Mouse (Mus musculus): ENCODE data around the gene Cd70.
A peak's percentile ranks its signal among the peaks of the same experiment; 100 is the strongest.
"Not testable (repeated sequence)": the region's sequence is repeated elsewhere in the genome, so short reads cannot be mapped to it uniquely, and the experiment has no call there.

The Cd70 gene

DNA sequence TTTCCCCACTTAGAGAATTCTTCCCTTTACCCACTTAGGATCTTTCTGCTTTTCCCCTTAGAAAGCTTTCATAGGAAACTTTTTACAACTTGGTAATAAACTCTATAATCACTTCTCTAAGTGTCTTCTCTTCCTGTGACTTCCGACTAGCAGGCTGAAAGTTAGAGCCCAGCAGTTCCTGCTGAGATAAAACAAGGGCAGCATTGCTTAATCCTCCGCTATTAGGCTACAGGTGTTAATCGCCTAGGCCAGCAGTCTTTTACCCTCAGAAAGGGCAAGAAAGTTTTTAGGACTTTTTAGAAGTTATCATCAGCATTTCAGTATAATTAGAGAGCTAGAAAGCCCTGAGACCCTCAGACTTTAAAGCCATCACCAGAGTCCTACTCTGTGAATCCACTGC lies 15.6 kb downstream of the Cd70 start:
- not testable (repeated sequence) for DNase-seq

GRCm38 (mm10) chr17:57131793-57132192 lies 17.8 kb downstream of the Cd70 start:
- no peak for DNase-seq

GRCm38 (mm10) chr17:57125853-57126622 lies 23.5 kb downstream of the Cd70 start:
- no peak for DNase-seq

GRCm38 (mm10) chr17:57124792-57125191 lies 24.8 kb downstream of the Cd70 start:
- DNase-seq, result no peak

DNA sequence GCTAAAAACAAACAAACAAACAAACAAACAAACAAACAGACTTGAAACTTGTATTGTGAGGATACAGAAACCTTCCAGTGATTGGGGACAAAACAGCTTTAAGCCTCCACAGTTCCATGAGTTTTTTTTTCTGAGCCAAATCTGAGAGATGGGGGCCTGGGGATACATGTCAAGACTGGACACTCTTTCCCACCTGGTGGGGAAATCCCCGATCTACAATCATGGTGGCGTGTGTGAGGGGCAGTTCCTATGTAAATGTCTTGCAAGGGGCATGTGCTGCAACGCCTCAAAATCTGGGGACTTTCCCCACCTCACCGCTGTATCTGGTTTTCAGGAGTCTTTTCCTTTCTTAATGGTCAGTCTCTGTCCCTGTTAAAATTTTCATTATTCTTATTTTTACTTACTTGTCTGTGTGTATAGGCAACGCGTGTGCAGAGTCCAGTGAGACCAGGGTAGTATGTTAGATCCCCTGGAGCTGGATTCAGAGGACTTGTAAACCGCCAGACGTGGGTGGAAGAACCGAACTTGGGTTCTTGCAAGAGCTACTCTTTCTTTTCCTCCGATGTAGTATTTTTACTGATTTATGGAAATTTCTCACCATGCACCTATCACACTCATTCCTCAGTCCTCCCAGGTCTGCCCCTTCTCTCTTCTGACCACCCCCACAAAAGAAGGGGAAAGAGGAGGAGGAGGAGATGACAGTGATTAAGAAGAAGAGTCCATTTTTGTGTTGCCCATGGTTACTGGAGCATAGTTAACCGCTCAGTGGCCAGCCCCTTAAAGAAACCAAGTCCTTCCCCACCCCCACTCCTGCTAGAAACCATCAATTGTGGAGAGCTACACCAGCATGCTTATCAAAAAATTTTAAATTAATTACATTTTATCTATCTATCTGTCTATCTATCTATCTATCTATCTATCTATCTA lies 26.1 kb downstream of the Cd70 start:
- no peak for DNase-seq

- DNase-seq, result no peak
Measured at GRCm38 (mm10) chr17:57121856-57122255, 27.7 kb downstream of the Cd70 start.

- peak; percentile 21 for DNase-seq
Measured at GRCm38 (mm10) chr17:57118524-57119349, 30.8 kb downstream of the Cd70 start.

DNA sequence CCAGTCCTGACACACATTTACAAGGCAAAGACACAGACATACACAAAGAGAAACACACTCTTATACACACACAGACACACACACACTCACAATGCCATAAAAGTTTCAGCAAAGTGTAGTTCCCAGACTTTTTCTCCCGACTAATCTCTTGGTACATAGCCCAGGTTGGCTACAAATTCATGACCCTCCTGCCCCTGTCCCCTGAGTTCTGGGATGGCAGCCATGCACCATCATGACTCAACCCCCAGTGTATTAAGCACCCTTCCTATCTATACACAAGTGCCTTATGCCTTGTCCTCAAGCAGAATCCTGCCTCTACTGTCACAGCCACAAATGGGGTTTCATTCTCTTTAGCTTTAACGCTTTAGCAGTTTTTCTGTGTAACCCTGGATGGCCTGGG lies 32.8 kb downstream of the Cd70 start:
- no peak for DNase-seq

GRCm38 (mm10) chr17:57112768-57113474 lies 36.7 kb downstream of the Cd70 start:
- no peak for DNase-seq

GRCm38 (mm10) chr17:57110005-57110404 lies 39.6 kb downstream of the Cd70 start:
- no peak for DNase-seq

DNA sequence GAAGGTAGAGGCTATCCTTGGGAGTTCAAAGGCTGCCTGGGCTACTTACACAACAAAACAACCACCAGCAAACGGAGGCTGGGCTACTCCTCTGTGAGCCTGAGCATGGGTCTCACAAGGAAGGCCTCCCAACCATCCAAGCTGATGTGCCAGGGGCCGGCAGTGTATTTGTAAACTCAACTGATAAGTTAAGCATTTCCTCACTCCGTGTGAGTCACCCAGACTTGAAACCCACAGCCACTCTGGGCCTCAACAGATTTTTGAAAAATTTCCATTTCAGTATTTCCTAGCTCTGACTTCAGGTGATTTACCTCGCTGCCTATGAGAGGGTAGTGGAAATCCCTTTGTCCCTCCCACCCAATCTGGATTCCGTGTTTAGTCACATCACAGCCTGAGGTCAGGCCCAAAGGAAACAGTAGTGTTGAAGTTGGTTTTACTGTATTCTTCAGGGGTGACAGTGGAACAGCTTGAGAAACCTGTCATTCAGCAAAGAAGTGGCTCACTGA lies 40.9 kb downstream of the Cd70 start:
- DNase-seq, result no peak

DNA sequence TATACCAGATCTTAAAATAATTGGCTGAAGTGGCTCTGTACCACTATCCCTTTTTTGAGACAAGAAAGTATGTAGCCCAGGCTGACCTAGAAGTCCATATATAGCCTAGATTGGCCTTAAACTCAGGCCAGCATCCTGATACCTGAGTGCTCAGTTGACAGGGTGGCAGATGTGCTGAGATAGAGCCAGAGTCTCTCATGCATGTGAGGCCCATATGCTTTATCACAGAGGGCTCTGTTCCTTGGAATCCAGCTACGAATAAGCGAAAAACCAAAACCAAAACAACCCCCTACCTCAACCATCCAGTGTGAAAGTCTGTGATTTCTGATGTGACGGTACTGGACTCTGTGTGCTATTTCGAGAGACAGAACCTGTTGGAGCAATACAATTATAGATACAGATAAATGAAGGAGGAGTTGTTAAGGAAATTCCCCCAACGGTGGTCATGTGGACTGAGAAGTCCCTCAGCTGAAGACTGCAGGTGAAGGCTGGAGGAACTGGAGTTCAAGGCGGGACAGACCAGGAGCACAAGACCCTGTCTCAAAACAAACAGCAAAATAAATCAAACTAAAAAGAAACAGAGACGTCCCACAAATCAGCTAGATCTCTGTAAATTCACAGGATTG lies 41.4 kb downstream of the Cd70 start:
- DNase-seq, result no peak

GRCm38 (mm10) chr17:57107064-57107463 lies 42.5 kb downstream of the Cd70 start:
- no peak for DNase-seq

DNA sequence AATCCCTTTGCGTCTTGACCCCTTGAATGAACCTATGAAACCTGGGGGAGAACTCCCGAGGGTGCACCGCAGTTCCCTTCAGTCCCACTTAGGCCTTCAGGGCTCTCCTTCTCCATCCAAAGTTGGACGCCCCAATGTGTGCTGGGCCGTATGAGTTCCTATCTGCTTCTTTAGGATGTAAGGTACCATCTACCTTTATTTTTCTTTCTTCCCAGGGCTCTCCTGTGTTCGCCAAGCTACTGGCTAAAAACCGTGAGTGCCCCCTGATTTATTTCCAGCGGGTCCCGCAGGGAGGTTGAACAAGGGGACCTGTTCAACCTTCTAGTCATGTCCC lies 43.6 kb downstream of the Cd70 start:
- DNase-seq, result no peak

- DNase-seq, result peak; percentile 38
Measured at GRCm38 (mm10) chr17:57105181-57106034, 44.2 kb downstream of the Cd70 start, which contains the start of gene Tnfsf9. TSS of gene Tnfsf9 (plus strand) at chr17:57105325.

DNA sequence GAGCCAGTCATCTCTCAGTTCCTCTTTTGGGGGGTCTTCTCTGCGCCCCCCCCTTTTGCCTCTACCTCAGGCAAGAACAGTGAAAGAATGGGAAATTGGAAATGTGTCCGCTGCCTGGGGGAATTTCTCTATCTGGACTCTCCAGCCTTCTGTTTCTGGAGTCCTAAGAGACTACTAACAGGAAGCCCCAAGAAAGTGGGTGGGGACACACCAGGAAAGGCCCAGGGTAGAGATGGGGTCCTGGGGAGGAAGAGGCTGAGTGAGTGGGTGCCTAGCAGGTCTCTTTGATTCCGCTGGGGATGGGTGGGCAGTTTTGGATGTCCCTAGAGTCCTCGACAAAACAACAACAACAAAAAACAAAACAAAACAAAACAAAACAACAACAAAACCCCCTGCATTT lies 45.1 kb downstream of the Cd70 start:
- no peak for DNase-seq

- DNase-seq, result no peak
Measured at GRCm38 (mm10) chr17:57102276-57102675, 47.3 kb downstream of the Cd70 start.

DNA sequence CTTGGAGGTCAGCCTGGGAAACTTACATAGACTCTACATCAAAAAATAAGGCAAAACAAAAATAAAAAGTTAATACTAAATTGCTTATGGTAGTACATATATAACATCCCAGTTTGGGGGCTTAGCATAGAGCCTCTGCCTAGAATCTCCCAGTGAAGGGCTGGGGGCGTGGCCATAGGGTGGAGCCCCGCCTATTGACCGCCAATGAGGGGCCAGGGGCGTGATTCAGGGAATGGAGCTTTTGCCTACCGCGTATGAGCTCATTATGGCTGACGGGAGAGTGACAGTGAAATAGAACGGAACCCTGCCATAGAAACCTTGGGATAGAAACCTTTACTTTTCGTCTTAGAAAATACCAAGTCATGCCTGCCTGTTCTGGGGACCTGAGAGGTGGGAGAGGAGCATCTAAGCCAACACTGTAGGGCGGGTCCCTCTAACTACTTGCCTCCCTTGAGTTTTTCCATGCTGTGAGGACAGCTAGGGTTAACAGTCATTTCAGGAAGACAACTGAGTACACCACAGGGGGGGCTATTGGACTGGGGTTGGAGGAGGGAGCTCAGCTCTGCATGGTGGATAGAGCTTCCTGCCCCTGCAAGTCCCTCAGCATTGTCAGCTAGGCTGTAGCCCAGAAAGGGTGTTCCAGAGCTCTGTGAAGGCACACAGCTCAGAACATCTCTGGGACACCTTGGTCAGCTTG lies 49.8 kb downstream of the Cd70 start:
- peak; percentile 48 for DNase-seq

GRCm38 (mm10) chr17:57098321-57098720 lies 51.3 kb downstream of the Cd70 start:
- DNase-seq, result no peak

GRCm38 (mm10) chr17:57096623-57096920 lies 53.0 kb downstream of the Cd70 start:
- peak; percentile 93 for DNase-seq

Data from thymus, postnatal 14 days (tissue).